Mouse (Mus musculus): Measurements from ENCODE around the gene Axin1. TPM values are rescaled to one million over a fixed set of nuclear protein-coding genes. Genes with fewer than 3 reads are reported as not detected.

Axin1 gene
- polyA plus RNA-seq, 1 experiment from 2014 or later = 7.1 TPM

DNA sequence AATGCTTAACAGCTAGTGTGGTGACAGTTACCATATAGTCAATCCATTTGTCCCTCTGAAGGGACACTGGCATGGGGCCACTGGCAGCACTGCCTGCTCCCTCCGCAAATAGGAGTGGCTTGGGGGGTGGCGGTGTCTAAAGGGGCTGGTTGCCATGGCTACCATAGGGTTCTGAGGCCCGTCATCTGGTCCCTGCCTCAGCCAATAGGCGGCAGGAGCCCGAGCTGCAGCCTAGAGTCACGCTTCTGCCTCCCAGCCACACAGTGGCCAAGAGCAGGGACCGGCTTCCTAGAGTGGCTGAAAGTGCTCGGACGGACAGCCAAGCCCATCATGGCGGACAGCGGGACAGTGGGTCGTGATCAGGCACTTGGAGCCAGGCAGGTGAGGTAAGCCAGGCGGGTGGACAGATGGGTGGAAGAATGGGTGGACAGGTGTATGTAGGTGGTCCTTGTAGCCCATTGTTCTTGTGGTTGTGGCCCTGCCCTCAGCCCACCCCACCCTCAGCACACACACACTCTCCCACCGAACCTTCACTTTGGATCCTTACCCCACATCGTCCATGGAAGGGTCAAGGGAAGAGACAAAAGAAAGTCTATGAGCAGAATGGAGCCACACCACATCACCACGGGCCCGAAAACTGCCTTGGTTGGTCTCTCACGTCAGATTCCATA, 7.3 kb upstream of the Axin1 start:
- Histone ChIP-seq H3K4me3 (ENCODE audit: low read depth, low read length) (no peak overlapping the region), H3K27me3 (ENCODE audit: control insufficient read depth, insufficient read depth, low read length) (no peaks in the 10 kb centered on the region), H3K9ac (replicated peaks; ENCODE audit: low read depth, low read length) (no peak overlapping the region), H3K27ac (ENCODE audit: low read depth, low read length) (no peak overlapping the region), H3K4me2 (ENCODE audit: low read depth, low read length) (no peak overlapping the region), H3K36me3 (ENCODE audit: control insufficient read depth, insufficient read depth, low read length) (peaks cover 29% of the 10 kb centered on the region), H3K9me3 (ENCODE audit: control insufficient read depth, low read length) (no peaks in the 10 kb centered on the region), H3K4me1 (ENCODE audit: control insufficient read depth, insufficient read depth, low read length) (no peaks in the 10 kb centered on the region)
- whole genome bisulfite sequencing = 74% methylated on average over 18 of the region's 18 CpGs
- ATAC-seq (ENCODE audit: low read depth) = no peak

DNA sequence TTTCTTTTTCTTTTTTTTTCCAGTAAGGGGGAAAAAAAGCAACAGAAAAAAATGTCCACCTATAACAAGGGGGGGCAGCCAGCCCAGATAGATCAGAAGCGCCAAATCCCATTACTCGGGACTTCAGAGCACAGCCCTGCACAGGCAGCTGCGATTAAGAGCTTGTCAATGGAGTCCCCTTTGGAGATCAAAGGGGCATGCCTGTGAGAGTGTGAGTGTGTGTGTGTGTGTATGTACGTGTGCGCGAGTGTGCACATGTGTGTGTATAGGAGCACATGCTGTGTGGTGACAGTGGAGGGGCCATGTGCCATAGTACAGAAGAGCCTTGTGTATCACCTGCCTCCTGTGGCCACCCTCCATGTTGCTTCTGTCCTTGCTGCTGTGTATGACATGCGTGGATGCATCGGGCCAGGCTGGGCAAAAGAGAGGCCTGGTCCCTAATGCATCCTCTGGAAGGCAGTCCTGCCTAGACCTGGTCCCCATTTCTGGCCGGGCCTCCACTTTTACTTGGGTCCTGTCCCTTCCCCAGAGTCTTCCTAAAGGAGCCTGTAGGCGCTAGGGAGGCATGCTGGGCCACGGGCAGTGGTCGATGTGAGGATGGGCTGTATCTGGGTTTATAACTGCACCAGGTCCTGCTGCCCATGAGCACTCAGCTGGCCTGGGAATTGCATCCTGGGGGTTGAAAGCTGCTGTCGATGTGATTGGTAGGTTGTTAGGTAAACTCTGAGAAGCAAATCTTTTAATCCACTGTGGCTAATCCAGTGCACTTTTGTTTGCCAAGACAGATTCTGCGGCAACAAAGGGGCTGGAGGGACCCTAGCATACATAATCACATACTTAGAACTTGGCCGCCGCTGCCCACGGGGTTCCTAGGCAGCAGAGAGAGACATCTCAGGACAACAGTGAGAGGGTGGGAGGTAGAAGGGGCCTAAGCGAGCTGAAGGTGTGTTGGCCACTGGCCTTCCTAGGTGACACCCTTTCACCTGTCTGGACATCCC, 6.3 kb upstream of the Axin1 start:
- Histone ChIP-seq H3K27ac (ENCODE audit: low read depth, low read length) (no peak overlapping the region), H3K4me2 (ENCODE audit: low read depth, low read length) (no peak overlapping the region), H3K27me3 (ENCODE audit: control insufficient read depth, insufficient read depth, low read length) (no peaks in the 10 kb centered on the region), H3K9ac (replicated peaks; ENCODE audit: low read depth, low read length) (no peak overlapping the region), H3K36me3 (ENCODE audit: control insufficient read depth, insufficient read depth, low read length) (peaks cover 25% of the 10 kb centered on the region), H3K9me3 (ENCODE audit: control insufficient read depth, low read length) (no peaks in the 10 kb centered on the region), H3K4me3 (ENCODE audit: low read depth, low read length) (no peak overlapping the region), H3K4me1 (ENCODE audit: control insufficient read depth, insufficient read depth, low read length) (no peaks in the 10 kb centered on the region)
- ATAC-seq (ENCODE audit: low read depth) = no peak
- WGBS = 87% methylated on average over 18 of the region's 18 CpGs

DNA sequence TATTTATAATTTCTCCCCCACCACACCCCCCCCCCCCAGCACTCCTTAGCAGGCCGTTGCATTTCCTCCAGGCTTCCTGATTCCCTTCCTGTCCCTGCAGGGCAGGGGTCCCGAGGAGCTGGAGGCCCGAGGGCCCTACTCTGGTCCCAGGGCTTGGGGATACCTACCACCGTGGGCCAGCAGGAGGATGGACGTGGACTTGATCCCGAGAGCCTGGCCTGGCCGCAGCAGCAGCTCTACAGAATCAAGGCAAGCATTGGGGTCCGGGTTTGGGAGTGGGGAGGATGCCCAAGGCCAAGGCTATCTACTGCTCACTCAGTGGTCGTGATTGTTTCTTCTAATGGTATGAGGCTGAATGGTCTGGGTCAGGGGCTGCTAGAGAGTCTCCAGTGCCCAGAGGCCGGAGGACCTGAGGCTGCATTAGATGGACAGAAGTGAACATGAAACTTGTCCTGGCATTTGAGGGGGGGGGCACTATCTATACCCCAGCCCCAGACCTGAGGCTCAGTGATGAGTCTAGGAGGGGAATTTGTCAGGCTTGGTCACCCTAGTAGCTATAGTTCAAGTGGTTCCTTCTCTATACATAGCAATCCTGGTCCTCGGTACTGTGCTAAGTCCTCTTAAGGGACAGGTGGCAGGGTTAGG, 1.3 kb upstream of the Axin1 start:
- Histone ChIP-seq H3K4me1 (ENCODE audit: control insufficient read depth, insufficient read depth, low read length) (peaks cover 14% of the 10 kb centered on the region), H3K4me3 (ENCODE audit: low read depth, low read length) (no peak overlapping the region), H3K4me2 (ENCODE audit: low read depth, low read length) (no peak overlapping the region), H3K27me3 (ENCODE audit: control insufficient read depth, insufficient read depth, low read length) (no peaks in the 10 kb centered on the region), H3K36me3 (ENCODE audit: control insufficient read depth, insufficient read depth, low read length) (no peaks in the 10 kb centered on the region), H3K27ac (ENCODE audit: low read depth, low read length) (no peak overlapping the region), H3K9ac (replicated peaks; ENCODE audit: low read depth, low read length) (no peak overlapping the region), H3K9me3 (ENCODE audit: control insufficient read depth, low read length) (no peaks in the 10 kb centered on the region)
- 92% methylated on average over 11 of the region's 11 CpGs for WGBS
- no peak for ATAC-seq (ENCODE audit: low read depth)

DNA sequence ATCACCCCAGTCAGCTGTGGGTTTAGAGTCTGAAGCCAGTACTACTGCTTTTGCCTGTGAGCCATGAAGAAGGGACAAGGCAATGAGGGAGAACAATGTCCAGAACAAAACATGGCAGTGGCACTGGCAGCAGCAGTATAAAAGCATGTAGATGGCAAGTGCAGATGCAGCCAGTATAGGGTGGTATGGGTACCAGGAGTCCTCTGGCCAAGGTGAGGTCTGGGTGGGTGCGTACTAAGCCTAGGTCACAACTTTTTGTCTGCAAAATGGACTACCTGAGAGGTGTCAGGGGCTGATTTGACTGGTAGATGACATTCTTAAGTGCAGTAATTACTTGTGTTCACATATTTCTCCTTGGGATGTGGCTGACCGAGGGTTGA, 747 bp upstream of the Axin1 start:
- Histone ChIP-seq H3K4me3 (ENCODE audit: low read depth, low read length) (peak overlapping the region; percentile 85; the same call in 1 of the 2 replicates), H3K9me3 (ENCODE audit: control insufficient read depth, low read length) (no peaks in the 10 kb centered on the region), H3K27ac (ENCODE audit: low read depth, low read length) (peak overlapping the region; percentile 93; the same call in 1 of the 2 replicates), H3K4me2 (ENCODE audit: low read depth, low read length) (peak overlapping the region; percentile 79), H3K9ac (replicated peaks; ENCODE audit: low read depth, low read length) (no peak overlapping the region), H3K4me1 (ENCODE audit: control insufficient read depth, insufficient read depth, low read length) (peaks cover 14% of the 10 kb centered on the region), H3K27me3 (ENCODE audit: control insufficient read depth, insufficient read depth, low read length) (no peaks in the 10 kb centered on the region), H3K36me3 (ENCODE audit: control insufficient read depth, insufficient read depth, low read length) (no peaks in the 10 kb centered on the region)
- ATAC-seq (ENCODE audit: low read depth) = 0 out of 2 replicates have a peak, but pooled peaks have one; percentile 0
- 76% methylated on average over 2 of the region's 2 CpGs for WGBS

DNA sequence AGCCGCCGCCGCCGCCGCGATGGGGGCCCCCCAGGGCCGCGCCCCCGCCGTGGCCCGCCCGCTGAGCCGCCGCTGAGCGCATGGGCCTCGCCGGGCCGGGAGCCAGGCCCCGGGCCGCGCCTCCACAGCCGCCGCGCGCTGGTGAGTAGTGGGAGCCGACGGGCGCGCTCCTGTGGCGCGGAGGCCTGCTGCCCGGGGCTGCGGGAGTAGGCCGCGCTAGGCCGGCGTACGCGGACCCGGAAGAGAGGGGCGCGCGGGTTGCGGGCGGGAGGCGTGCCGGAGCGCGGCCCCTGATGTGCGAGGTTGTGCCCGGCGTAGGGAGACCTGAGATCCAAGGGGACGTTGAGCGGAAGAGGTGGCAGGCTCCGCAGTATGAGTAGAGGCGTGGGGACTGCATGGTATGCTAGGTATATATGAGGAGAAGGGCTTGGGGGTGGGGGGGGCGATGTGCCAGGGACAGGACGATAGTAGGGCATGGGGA, 453 bp downstream of the Axin1 start:
- Histone ChIP-seq H3K9ac (replicated peaks; ENCODE audit: low read depth, low read length) (peak overlapping the region; percentile 95), H3K36me3 (ENCODE audit: control insufficient read depth, insufficient read depth, low read length) (0 out of 2 replicates have a peak, but pooled peaks cover 3% of the 10 kb centered on the region), H3K27ac (ENCODE audit: low read depth, low read length) (peak overlapping the region; percentile 93), H3K27me3 (ENCODE audit: control insufficient read depth, insufficient read depth, low read length) (no peaks in the 10 kb centered on the region), H3K4me3 (ENCODE audit: low read depth, low read length) (peak overlapping the region; percentile 85), H3K4me1 (ENCODE audit: control insufficient read depth, insufficient read depth, low read length) (peaks cover 14% of the 10 kb centered on the region), H3K9me3 (ENCODE audit: control insufficient read depth, low read length) (no peaks in the 10 kb centered on the region), H3K4me2 (ENCODE audit: low read depth, low read length) (peak overlapping the region; percentile 79)
- WGBS = under 1% methylated on average over 56 of the region's 58 CpGs
- ATAC-seq (ENCODE audit: low read depth) = peak; percentile 72

DNA sequence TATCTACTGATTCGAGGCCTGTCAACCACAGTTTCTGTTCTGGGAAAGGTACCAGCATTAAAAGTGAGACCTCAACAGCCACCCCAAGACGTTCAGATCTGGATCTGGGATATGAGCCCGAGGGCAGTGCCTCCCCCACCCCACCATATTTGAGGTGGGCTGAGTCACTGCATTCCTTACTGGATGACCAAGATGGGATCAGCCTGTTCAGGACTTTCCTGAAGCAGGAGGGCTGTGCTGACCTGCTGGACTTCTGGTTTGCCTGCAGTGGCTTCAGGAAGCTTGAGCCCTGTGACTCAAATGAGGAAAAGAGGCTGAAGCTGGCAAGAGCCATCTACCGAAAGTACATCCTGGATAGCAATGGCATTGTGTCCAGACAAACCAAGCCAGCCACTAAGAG, 4.3 kb downstream of the Axin1 start:
- Histone ChIP-seq H3K4me3 (ENCODE audit: low read depth, low read length) (no peak overlapping the region), H3K9ac (replicated peaks; ENCODE audit: low read depth, low read length) (no peak overlapping the region), H3K4me2 (ENCODE audit: low read depth, low read length) (no peak overlapping the region), H3K36me3 (ENCODE audit: control insufficient read depth, insufficient read depth, low read length) (peaks cover 11% of the 10 kb centered on the region; the same call in 1 of the 2 replicates), H3K4me1 (ENCODE audit: control insufficient read depth, insufficient read depth, low read length) (peaks cover 14% of the 10 kb centered on the region), H3K27ac (ENCODE audit: low read depth, low read length) (no peak overlapping the region), H3K9me3 (ENCODE audit: control insufficient read depth, low read length) (no peaks in the 10 kb centered on the region), H3K27me3 (ENCODE audit: control insufficient read depth, insufficient read depth, low read length) (no peaks in the 10 kb centered on the region)
- 94% methylated on average over 4 of the region's 4 CpGs for WGBS
- no peak for ATAC-seq (ENCODE audit: low read depth)

DNA sequence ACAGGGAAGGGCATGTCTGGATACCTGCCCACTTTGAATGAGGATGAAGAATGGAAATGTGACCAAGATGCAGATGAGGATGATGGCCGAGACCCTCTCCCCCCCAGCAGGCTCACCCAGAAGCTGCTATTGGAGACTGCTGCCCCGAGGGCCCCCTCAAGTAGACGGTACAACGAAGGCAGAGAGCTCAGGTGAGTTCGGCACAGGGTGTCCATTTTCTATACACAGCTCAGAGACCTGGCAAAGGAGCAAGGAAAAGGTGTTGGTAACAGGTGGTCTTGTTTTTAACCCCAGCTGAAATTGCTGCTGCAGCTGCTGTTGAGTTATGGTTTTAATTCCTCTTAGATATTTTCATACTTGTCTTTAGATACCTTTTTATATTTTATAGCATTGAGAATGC, 4.9 kb downstream of the Axin1 start:
- Histone ChIP-seq H3K4me1 (ENCODE audit: control insufficient read depth, insufficient read depth, low read length) (peaks cover 11% of the 10 kb centered on the region), H3K27ac (ENCODE audit: low read depth, low read length) (no peak overlapping the region), H3K9me3 (ENCODE audit: control insufficient read depth, low read length) (no peaks in the 10 kb centered on the region), H3K9ac (replicated peaks; ENCODE audit: low read depth, low read length) (no peak overlapping the region), H3K4me2 (ENCODE audit: low read depth, low read length) (no peak overlapping the region), H3K36me3 (ENCODE audit: control insufficient read depth, insufficient read depth, low read length) (peaks cover 11% of the 10 kb centered on the region; the same call in 1 of the 2 replicates), H3K27me3 (ENCODE audit: control insufficient read depth, insufficient read depth, low read length) (no peaks in the 10 kb centered on the region), H3K4me3 (ENCODE audit: low read depth, low read length) (no peak overlapping the region)
- 97% methylated on average over 5 of the region's 5 CpGs for WGBS
- no peak for ATAC-seq (ENCODE audit: low read depth)

DNA sequence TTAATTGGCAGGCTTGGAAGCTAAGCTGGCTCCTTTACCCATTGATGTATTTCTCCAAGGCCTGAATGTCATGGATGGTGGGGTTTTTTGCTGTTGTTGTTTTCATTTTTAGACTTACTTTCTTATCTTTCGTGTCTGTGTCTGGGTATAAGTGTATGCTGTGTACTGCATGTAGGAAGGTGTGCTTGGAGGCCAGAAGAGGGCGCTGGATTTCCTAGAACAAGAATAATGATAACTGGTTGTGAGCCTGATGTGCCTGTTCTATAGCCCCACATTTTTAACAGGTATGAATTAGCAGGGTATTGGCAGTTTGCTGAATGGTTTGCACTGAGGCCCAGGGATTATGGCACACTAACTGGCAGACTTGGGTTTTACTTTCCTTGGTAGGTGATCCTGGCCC, 10.6 kb downstream of the Axin1 start:
- Histone ChIP-seq H3K36me3 (ENCODE audit: control insufficient read depth, insufficient read depth, low read length) (peaks cover 8% of the 10 kb centered on the region; the same call in 1 of the 2 replicates), H3K9me3 (ENCODE audit: control insufficient read depth, low read length) (no peaks in the 10 kb centered on the region), H3K4me1 (ENCODE audit: control insufficient read depth, insufficient read depth, low read length) (no peaks in the 10 kb centered on the region), H3K27me3 (ENCODE audit: control insufficient read depth, insufficient read depth, low read length) (no peaks in the 10 kb centered on the region), H3K9ac (replicated peaks; ENCODE audit: low read depth, low read length) (no peak overlapping the region), H3K4me2 (ENCODE audit: low read depth, low read length) (no peak overlapping the region), H3K27ac (ENCODE audit: low read depth, low read length) (no peak overlapping the region), H3K4me3 (ENCODE audit: low read depth, low read length) (no peak overlapping the region)
- WGBS = 79% methylated on average over 2 of the region's 2 CpGs
- no peak for ATAC-seq (ENCODE audit: low read depth)

All from neural tube, embryonic 14.5 days (tissue).